Mouse (Mus musculus) liver, postnatal 0 days (tissue): ENCODE data around the gene Polr1d.

ENCODE experiments used
- CTCF ChIP-seq: sonication (generic); IDR thresholded peaks from 2 replicates; pipeline ENCODE4 v1.5.1; 2016; ENCODE audit warnings: antibody characterized with exemption, low read depth
- EP300 ChIP-seq: IDR thresholded peaks from 2 replicates; pipeline ENCODE4 v1.6.1; 2016; ENCODE audit warnings: antibody characterized with exemption, low read depth, mild to moderate bottlenecking

DNA sequence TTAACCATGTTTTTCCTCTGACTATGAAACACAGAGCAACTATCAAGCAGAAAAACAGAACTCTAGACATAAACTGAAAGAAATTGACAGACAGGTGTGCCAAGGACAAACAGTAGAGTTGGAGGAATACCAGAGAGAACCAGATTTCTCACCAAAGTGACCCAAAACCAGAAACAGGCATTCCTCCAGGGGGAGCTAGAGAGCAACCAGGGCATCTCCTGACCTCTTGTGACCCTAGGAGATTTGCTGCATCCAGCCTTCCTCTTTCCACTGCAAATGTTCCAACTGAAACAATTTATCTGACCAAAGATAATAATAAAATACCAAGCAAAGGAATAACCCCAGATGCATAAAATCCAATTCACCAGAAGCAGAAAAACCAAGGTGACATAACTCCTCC, 70.5 kb downstream of the Polr1d start:
- peak; percentile 48 for TF ChIP-seq CTCF
- TF ChIP-seq EP300: no peak
